Mouse (Mus musculus): ENCODE results near the gene Gm20661. TPM values are rescaled to one million over a fixed set of nuclear protein-coding genes. Genes with fewer than 3 reads are reported as not detected.

The Gm20661 gene
- polyA plus RNA-seq, 1 experiment from 2014 or later: 0.86 TPM

- H3K27ac ChIP-seq: no peak overlapping the region
- no peak overlapping the region for H3K4me3 ChIP-seq (replicated peaks)
- H3K4me1 ChIP-seq: no peaks in the 10 kb centered on the region
- H3K9ac ChIP-seq: no peak overlapping the region
- H3K9me3 ChIP-seq: no peaks in the 10 kb centered on the region
- ATAC-seq (ENCODE audit: low FRiP score): no peak
- 80% methylated on average over 8 of the region's 8 CpGs for WGBS
- no peaks in the 10 kb centered on the region for H3K27me3 ChIP-seq
- peaks cover 43% of the 10 kb centered on the region for H3K36me3 ChIP-seq (replicated peaks)
- no peak overlapping the region for H3K4me2 ChIP-seq
These were observed 10.9 kb upstream of the Gm20661 start for GRCm38 (mm10) chr9:107971690-107972541.

DNA sequence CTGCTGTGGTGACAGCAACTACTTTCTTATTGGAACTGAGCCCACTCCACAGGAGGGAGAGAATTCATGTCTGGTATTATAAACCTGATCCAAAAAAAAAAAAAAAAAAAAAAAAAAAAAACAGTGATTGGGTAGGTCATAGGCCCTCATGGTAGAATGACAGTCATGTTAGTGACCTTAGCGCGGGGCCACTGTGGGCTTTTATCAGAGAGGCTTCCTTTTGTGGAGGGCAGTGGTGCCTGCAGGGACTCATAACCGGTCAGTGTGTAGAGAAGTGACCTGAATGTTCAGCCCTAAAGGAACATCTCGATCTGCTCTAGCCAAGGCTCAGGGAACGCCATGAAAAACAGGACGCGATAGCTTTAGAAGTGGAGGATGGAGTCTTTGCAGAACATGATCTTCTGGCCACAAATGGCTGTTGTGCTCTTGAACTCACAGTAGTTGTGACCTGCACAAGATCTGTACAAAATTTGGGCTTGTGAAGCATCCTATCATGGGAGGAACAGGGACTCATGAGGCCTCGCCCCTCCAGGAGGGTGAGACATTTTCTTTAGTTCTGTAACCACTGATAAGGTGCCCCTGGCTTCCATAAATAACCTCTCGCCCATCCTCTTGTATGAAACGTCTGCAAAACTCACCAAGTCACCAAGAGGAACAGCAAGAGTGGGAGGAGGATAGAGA, 8.2 kb upstream of the Gm20661 start:
- H3K27me3 ChIP-seq: no peaks in the 10 kb centered on the region
- ATAC-seq (ENCODE audit: low FRiP score): no peak
- peaks cover 26% of the 10 kb centered on the region for H3K36me3 ChIP-seq (replicated peaks)
- H3K4me2 ChIP-seq: no peak overlapping the region
- H3K4me3 ChIP-seq (replicated peaks): no peak overlapping the region
- H3K9ac ChIP-seq: no peak overlapping the region
- no peaks in the 10 kb centered on the region for H3K4me1 ChIP-seq
- no peak overlapping the region for H3K27ac ChIP-seq
- H3K9me3 ChIP-seq: no peaks in the 10 kb centered on the region
- WGBS: 90% methylated on average over 10 of the region's 10 CpGs

- Histone ChIP-seq H3K4me1 (no peaks in the 10 kb centered on the region), H3K4me2 (0 out of 2 replicates have a peak within 1 kb of the TSS, but pooled peaks have one; percentile 6), H3K27me3 (no peaks in the 10 kb centered on the region), H3K27ac (no peak within 1 kb of the TSS), H3K36me3 (replicated peaks) (peaks cover 16% of the 10 kb centered on the region), H3K9me3 (no peaks in the 10 kb centered on the region), H3K9ac (no peak within 1 kb of the TSS), H3K4me3 (replicated peaks) (no peak within 1 kb of the TSS)
- no peak for ATAC-seq (ENCODE audit: low FRiP score)
- 75% methylated on average over 12 of the region's 12 CpGs for WGBS
These were observed 7.2 kb upstream of the Gm20661 start, which contains the start of gene Uba7 for GRCm38 (mm10) chr9:107975399-107976386. TSS of gene Uba7 (plus strand) at chr9:107975505.

DNA sequence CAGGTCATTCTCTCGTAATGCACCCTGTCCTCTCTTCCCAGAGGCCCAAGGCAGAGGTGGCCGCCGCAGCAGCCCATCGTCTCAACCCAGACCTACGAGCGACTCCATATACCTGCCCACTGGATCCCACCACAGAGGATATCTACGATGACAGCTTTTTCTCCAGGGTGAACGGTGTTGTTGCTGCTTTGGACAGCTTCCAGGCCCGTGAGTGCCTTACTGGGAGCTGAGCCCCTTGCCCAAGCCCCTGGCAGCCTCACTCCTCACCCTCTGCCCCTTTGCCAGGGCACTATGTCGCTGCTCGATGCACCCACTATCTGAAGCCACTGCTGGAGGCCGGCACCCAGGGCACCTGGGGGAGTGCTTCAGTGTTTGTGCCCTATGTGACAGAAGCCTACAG, 4.0 kb upstream of the Gm20661 start:
- H3K36me3 ChIP-seq (replicated peaks): no peaks in the 10 kb centered on the region
- no peak overlapping the region for H3K27ac ChIP-seq
- no peak overlapping the region for H3K9ac ChIP-seq
- no peak overlapping the region for H3K4me2 ChIP-seq
- peaks cover 21% of the 10 kb centered on the region for H3K4me1 ChIP-seq
- H3K9me3 ChIP-seq: no peaks in the 10 kb centered on the region
- ATAC-seq (ENCODE audit: low FRiP score): no peak
- 92% methylated on average over 12 of the region's 12 CpGs for WGBS
- peaks cover 3% of the 10 kb centered on the region; the same call in 1 of the 2 replicates for H3K27me3 ChIP-seq
- H3K4me3 ChIP-seq (replicated peaks): no peak overlapping the region

- H3K36me3 ChIP-seq (replicated peaks): no peaks in the 10 kb centered on the region
- WGBS: 54% methylated on average over 7 of the region's 7 CpGs
- no peak overlapping the region for H3K4me3 ChIP-seq (replicated peaks)
- no peaks in the 10 kb centered on the region for H3K9me3 ChIP-seq
- peaks cover 22% of the 10 kb centered on the region for H3K27me3 ChIP-seq
- H3K4me1 ChIP-seq: peaks cover 31% of the 10 kb centered on the region
- ATAC-seq (ENCODE audit: low FRiP score): no peak
- peak overlapping the region; percentile 6 for H3K4me2 ChIP-seq
- peak overlapping the region; percentile 78 for H3K27ac ChIP-seq
- H3K9ac ChIP-seq: 0 out of 2 replicates have a peak overlapping the region, but pooled peaks have one; percentile 9
These were observed 913 bp upstream of the Gm20661 start for GRCm38 (mm10) chr9:107981684-107982605.

GRCm38 (mm10) chr9:107983421-107983890, 598 bp downstream of the Gm20661 start:
- Histone ChIP-seq H3K9me3 (no peaks in the 10 kb centered on the region), H3K4me3 (replicated peaks) (no peak overlapping the region), H3K27ac (peak overlapping the region; percentile 78; the same call in 1 of the 2 replicates), H3K27me3 (peaks cover 22% of the 10 kb centered on the region), H3K9ac (no peak overlapping the region), H3K4me1 (peaks cover 31% of the 10 kb centered on the region), H3K4me2 (peak overlapping the region; percentile 21; the same call in 1 of the 2 replicates), H3K36me3 (replicated peaks) (no peaks in the 10 kb centered on the region)
- ATAC-seq (ENCODE audit: low FRiP score): no peak
- WGBS: 48% methylated on average over 4 of the region's 4 CpGs

DNA sequence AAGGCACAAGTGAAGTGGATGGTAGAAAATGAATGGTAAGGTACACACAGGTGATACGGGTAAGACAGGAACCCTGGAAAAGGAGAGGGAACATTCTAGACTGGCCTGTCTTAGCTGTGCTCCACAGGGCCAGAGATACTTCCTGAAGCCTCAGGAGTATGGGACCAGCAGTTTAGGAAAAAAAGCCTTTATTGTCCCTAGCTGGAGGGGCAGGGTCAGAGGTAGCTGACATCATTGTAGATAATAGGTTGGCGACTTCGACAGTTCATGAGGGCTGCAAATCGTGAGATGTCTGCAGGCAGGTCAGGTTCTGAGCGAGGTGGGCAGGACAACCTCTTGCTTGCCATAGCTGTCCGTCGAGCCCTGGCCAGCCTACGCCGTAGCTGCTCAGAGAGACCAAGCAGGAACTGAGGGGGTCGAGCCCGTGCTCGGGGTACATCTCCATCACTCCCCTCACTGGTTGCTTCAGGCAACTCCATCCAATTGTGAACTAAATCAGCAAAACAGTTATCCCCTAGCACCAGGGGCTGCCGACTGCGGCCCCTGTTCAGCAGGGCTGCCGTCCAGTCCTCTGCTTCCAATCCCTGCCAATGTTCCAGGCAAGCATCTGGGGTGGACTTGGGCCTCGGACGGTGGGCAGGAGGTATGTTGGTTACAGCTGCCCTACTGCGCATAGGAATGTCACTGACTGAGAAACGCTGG, 1.3 kb downstream of the Gm20661 start:
- no peak for ATAC-seq (ENCODE audit: low FRiP score)
- H3K9ac ChIP-seq: no peak overlapping the region; the same call in 1 of the 2 replicates

GRCm38 (mm10) chr9:107984754-107985055, 1.8 kb downstream of the Gm20661 start:
- H3K4me2 ChIP-seq: peak overlapping the region; percentile 86
- H3K36me3 ChIP-seq (replicated peaks): no peaks in the 10 kb centered on the region
- H3K27me3 ChIP-seq: peaks cover 22% of the 10 kb centered on the region
- WGBS: 73% methylated on average over 9 of the region's 9 CpGs
- no peaks in the 10 kb centered on the region for H3K9me3 ChIP-seq
- H3K4me1 ChIP-seq: peaks cover 31% of the 10 kb centered on the region
- ATAC-seq (ENCODE audit: low FRiP score): no peak
- peak overlapping the region; percentile 61; the same call in 1 of the 2 replicates for H3K27ac ChIP-seq
- peak overlapping the region; percentile 59; the same call in 1 of the 2 replicates for H3K9ac ChIP-seq
- H3K4me3 ChIP-seq (replicated peaks): peak overlapping the region; percentile 60

More for the DNA sequence above, 1.3 kb downstream of the Gm20661 start:
- Histone ChIP-seq H3K27me3 (peaks cover 22% of the 10 kb centered on the region), H3K9me3 (no peaks in the 10 kb centered on the region), H3K36me3 (replicated peaks) (no peaks in the 10 kb centered on the region), H3K4me1 (peaks cover 31% of the 10 kb centered on the region), H3K4me2 (peak overlapping the region; percentile 86), H3K27ac (peak overlapping the region; percentile 65; the same call in 1 of the 2 replicates), H3K4me3 (replicated peaks) (peak overlapping the region; percentile 60)
- WGBS: 80% methylated on average over 19 of the region's 19 CpGs

DNA sequence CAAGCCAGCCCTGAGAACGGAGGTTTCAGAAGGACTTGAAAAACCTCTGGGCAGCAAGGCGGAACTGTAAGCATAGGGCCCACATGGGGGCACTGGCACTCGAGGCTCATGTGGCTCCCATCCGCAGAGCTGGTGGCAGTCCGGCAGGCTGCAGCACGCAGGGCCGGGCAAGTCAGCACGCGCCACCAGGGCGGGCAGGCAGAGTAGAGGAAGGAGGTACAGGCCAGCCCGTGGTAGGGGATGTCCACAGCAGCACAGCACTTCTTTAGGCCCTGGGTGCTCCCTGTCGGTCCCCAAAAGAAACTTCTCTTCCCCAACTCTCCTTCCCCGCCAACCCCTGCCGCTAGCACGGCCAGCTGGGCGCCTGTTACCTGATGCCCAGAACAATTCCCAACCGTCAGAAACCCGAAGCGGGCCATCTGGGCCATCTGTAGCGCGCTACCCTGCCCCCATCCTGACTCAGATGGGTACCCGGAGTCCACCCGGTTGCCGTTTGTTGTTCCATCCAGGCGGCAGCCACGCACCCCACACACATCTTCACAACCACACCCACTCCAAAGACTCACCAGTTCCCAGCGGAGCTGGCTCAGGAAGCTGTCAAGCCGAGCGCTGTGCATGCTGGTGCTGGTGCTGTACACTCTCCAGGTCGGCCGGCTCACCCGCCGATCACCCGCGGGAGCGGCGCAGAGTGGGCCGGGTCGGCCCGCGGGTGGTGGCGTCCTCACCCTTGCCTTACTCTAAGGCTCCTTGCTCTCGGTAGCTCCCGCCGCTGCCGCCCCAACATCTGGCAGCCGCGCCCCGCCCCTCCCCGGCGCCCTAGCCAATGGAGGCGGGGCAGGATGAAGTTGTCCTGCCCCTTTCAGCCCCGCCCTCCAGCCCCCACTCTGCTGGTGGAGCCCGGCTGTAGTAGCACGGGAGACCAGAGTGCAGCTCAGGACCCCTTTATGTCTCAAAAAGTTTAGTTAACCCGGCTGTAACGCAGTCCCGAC, 2.6 kb downstream of the Gm20661 start, which contains the start of gene Inka1:
TSS of gene Inka1 (minus strand) at position 749 of the 989 bp plus-strand sequence.
- peak within 1 kb of the TSS; percentile 61 for H3K27ac ChIP-seq
- WGBS: 1% methylated on average over 56 of the region's 58 CpGs

More for the DNA sequence above, 2.6 kb downstream of the Gm20661 start, which contains the start of gene Inka1:
- H3K4me1 ChIP-seq: peaks cover 31% of the 10 kb centered on the region
- ATAC-seq (ENCODE audit: low FRiP score): peak; percentile 83
- peaks cover 22% of the 10 kb centered on the region for H3K27me3 ChIP-seq
- H3K9me3 ChIP-seq: no peaks in the 10 kb centered on the region
- no peaks in the 10 kb centered on the region for H3K36me3 ChIP-seq (replicated peaks)
- H3K4me2 ChIP-seq: peak within 1 kb of the TSS; percentile 86
- peak within 1 kb of the TSS; percentile 60 for H3K4me3 ChIP-seq (replicated peaks)
- H3K9ac ChIP-seq: peak within 1 kb of the TSS; percentile 59
